Mouse (Mus musculus): ENCODE data around the gene Rxrb. TPM values are rescaled to one million over a fixed set of nuclear protein-coding genes. Genes with fewer than 3 reads are reported as not detected.

Rxrb gene
- polyA plus RNA-seq, 1 experiment from 2014 or later, result 35.7 TPM

- Histone ChIP-seq H3K4me2 (replicated peaks; ENCODE audit: low read depth, low read length) (peak overlapping the region; percentile 98; the same call in 1 of the 2 replicates), H3K27me3 (replicated peaks; ENCODE audit: insufficient read depth, low read length) (no peaks in the 10 kb centered on the region), H3K36me3 (ENCODE audit: insufficient read depth, low read length) (peaks cover 13% of the 10 kb centered on the region), H3K9me3 (ENCODE audit: low read length) (no peaks in the 10 kb centered on the region), H3K27ac (ENCODE audit: low read length) (no peak overlapping the region), H3K4me1 (ENCODE audit: insufficient read depth, low read depth, low read length) (peaks cover 40% of the 10 kb centered on the region), H3K9ac (replicated peaks; ENCODE audit: low read depth) (no peak overlapping the region), H3K4me3 (ENCODE audit: low read depth, low read length) (no peak overlapping the region)
- no peak for ATAC-seq
- 68% methylated on average over 17 of the region's 17 CpGs for WGBS
- TF ChIP-seq CTCF (IDR thresholded peaks at IDR 0.05) (no peak), EP300 (IDR thresholded peaks at IDR 0.05) (no peak)
- DNase-seq (ENCODE audit: low spot score), result no peak
Observed at GRCm38 (mm10) chr17:34028501-34029149, 3.0 kb upstream of the Rxrb start.

- 86% methylated on average over 18 of the region's 18 CpGs for WGBS
- DNase-seq (ENCODE audit: low spot score), result no peak
- Histone ChIP-seq H3K9ac (replicated peaks; ENCODE audit: low read depth) (0 out of 2 replicates have a peak overlapping the region, but pooled peaks have one; percentile 8), H3K9me3 (ENCODE audit: low read length) (no peaks in the 10 kb centered on the region), H3K4me2 (replicated peaks; ENCODE audit: low read depth, low read length) (no peak overlapping the region), H3K4me3 (ENCODE audit: low read depth, low read length) (no peak overlapping the region), H3K27me3 (replicated peaks; ENCODE audit: insufficient read depth, low read length) (no peaks in the 10 kb centered on the region), H3K27ac (ENCODE audit: low read length) (no peak overlapping the region), H3K4me1 (ENCODE audit: insufficient read depth, low read depth, low read length) (peaks cover 40% of the 10 kb centered on the region), H3K36me3 (ENCODE audit: insufficient read depth, low read length) (peaks cover 13% of the 10 kb centered on the region)
- TF ChIP-seq CTCF (IDR thresholded peaks at IDR 0.05) (no peak), EP300 (IDR thresholded peaks at IDR 0.05) (no peak)
- ATAC-seq, result no peak
Observed at GRCm38 (mm10) chr17:34029150-34029889, 2.3 kb upstream of the Rxrb start.

GRCm38 (mm10) chr17:34029890-34030595 lies 1.6 kb upstream of the Rxrb start:
- Histone ChIP-seq H3K4me2 (replicated peaks; ENCODE audit: low read depth, low read length) (peak overlapping the region; percentile 89), H3K9me3 (ENCODE audit: low read length) (no peaks in the 10 kb centered on the region), H3K27ac (ENCODE audit: low read length) (no peak overlapping the region), H3K4me3 (ENCODE audit: low read depth, low read length) (peak overlapping the region; percentile 94), H3K36me3 (ENCODE audit: insufficient read depth, low read length) (peaks cover 13% of the 10 kb centered on the region), H3K27me3 (replicated peaks; ENCODE audit: insufficient read depth, low read length) (no peaks in the 10 kb centered on the region), H3K4me1 (ENCODE audit: insufficient read depth, low read depth, low read length) (peaks cover 40% of the 10 kb centered on the region), H3K9ac (replicated peaks; ENCODE audit: low read depth) (peak overlapping the region; percentile 8; the same call in 1 of the 2 replicates)
- DNase-seq (ENCODE audit: low spot score) (no peak), ATAC-seq (no peak)
- 68% methylated on average over 21 of the region's 21 CpGs for WGBS
- TF ChIP-seq EP300 (IDR thresholded peaks at IDR 0.05) (no peak), CTCF (IDR thresholded peaks at IDR 0.05) (no peak)

- 2% methylated on average over 20 of the region's 20 CpGs for WGBS
Observed at GRCm38 (mm10) chr17:34030861-34031326, 718 bp upstream of the Rxrb start.

GRCm38 (mm10) chr17:34032174-34032632 lies 591 bp downstream of the Rxrb start:
- H3K36me3 ChIP-seq (ENCODE audit: insufficient read depth, low read length), result peaks cover 23% of the 10 kb centered on the region
- H3K4me3 ChIP-seq (ENCODE audit: low read depth, low read length), result peak overlapping the region; percentile 94
- TF ChIP-seq EP300 (IDR thresholded peaks at IDR 0.05) (no peak), CTCF (IDR thresholded peaks at IDR 0.05) (no peak; the same call in 1 of the 2 replicates)
- H3K9me3 ChIP-seq (ENCODE audit: low read length), result no peaks in the 10 kb centered on the region
- H3K27ac ChIP-seq (ENCODE audit: low read length), result peak overlapping the region; percentile 98
- WGBS, result 0% methylated on average over 19 of the region's 48 CpGs
- no peaks in the 10 kb centered on the region for H3K27me3 ChIP-seq (replicated peaks; ENCODE audit: insufficient read depth, low read length)
- H3K4me2 ChIP-seq (replicated peaks; ENCODE audit: low read depth, low read length), result peak overlapping the region; percentile 82
- peak overlapping the region; percentile 91 for H3K9ac ChIP-seq (replicated peaks; ENCODE audit: low read depth)
- DNase-seq (ENCODE audit: low spot score) (peak; percentile 71), ATAC-seq (peak; percentile 32)
- peaks cover 31% of the 10 kb centered on the region for H3K4me1 ChIP-seq (ENCODE audit: insufficient read depth, low read depth, low read length)

More at GRCm38 (mm10) chr17:34030861-34031326, 718 bp upstream of the Rxrb start:
- Histone ChIP-seq H3K27me3 (replicated peaks; ENCODE audit: insufficient read depth, low read length) (no peaks in the 10 kb centered on the region), H3K4me2 (replicated peaks; ENCODE audit: low read depth, low read length) (peak overlapping the region; percentile 89), H3K36me3 (ENCODE audit: insufficient read depth, low read length) (peaks cover 15% of the 10 kb centered on the region), H3K9ac (replicated peaks; ENCODE audit: low read depth) (peak overlapping the region; percentile 91), H3K4me1 (ENCODE audit: insufficient read depth, low read depth, low read length) (peaks cover 36% of the 10 kb centered on the region), H3K4me3 (ENCODE audit: low read depth, low read length) (peak overlapping the region; percentile 94), H3K27ac (ENCODE audit: low read length) (peak overlapping the region; percentile 98), H3K9me3 (ENCODE audit: low read length) (no peaks in the 10 kb centered on the region)
- peak; percentile 49 for DNase-seq (ENCODE audit: low spot score)
- TF ChIP-seq CTCF (IDR thresholded peaks at IDR 0.05) (peak; percentile 38), EP300 (IDR thresholded peaks at IDR 0.05) (no peak)
- peak; percentile 5 for ATAC-seq

Data from lung, postnatal 0 days (tissue).